Mouse (Mus musculus): ENCODE data around the gene Serpine1. TPM values are rescaled to one million over a fixed set of nuclear protein-coding genes. Genes with fewer than 3 reads are reported as not detected.

Gene Serpine1
- polyA plus RNA-seq, 1 experiment = 1.9 TPM

- DNase-seq (ENCODE audit: extremely low spot score in 1 of 2, low spot score in 1 of 2) = no peak
Observed at GRCm38 (mm10) chr5:137098418-137098817, 26.4 kb upstream of the Serpine1 start.

DNA sequence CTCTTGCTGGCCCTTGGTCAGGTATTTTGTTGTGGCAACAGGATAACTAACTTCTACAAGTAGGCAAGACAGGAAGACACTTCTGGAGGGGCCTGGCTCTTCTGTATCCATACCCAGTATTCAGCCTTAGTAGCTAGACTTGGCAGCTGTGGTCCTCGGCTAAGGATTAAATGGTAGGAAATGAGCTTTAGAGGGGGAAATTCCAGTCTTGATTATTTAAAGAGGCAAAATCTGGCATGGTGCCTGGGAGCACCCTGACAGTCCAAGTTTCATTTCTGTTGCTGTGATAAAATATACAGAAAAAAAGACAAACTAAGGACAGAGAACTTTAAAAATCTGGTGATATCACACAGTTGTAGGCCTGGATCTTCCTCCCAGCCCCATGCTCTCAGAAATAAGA lies 24.0 kb upstream of the Serpine1 start:
- DNase-seq (ENCODE audit: extremely low spot score in 1 of 2, low spot score in 1 of 2) = peak in 1 of 2 experiments; percentile 80

DNA sequence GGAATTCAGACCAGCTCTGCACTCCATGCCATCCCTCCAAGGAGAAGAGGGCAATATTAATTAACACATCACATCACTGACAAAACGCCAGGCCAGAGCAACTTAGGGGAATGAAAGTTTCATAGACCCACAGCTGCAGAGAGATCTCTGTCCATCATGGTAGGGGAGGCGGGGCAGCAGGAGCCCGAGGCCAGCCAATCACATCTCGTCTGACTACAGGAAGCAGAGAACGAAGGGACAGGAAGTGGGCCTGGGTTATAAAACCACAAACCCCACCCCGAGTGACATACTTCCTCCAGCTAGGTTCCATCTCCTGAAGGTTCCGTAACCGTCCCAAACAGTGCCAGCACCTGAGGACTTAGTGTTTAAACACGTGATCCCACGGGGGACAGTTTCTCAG lies 23.1 kb upstream of the Serpine1 start:
- no peak for DNase-seq (ENCODE audit: extremely low spot score in 1 of 2, low spot score in 1 of 2)

DNA sequence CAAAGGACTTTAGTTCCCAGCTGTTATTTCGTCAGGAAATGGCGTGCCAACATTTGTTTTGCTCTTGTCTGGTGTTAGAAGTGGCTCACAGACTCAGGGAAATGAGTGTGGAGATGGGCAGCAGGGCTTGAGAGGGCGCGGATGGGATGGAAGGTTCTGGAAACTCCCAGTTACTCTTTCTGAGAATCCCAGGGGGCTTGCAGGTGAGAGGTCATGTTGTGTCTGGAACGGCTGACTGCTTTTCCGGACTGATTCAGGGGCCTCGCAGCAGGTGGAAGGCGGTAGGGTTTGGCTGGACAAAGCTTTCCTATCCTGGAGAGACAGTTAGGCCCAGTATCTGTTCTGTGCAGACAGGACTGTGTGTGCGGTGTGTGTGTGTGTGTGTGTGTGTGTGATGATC lies 21.7 kb upstream of the Serpine1 start:
- no peak for DNase-seq (ENCODE audit: extremely low spot score in 1 of 2, low spot score in 1 of 2)

- no peak for DNase-seq (ENCODE audit: extremely low spot score in 1 of 2, low spot score in 1 of 2)
Observed at GRCm38 (mm10) chr5:137091560-137091959, 19.5 kb upstream of the Serpine1 start.

- no peak for DNase-seq (ENCODE audit: extremely low spot score in 1 of 2, low spot score in 1 of 2)
Observed at GRCm38 (mm10) chr5:137090870-137091269, 18.8 kb upstream of the Serpine1 start.

GRCm38 (mm10) chr5:137087410-137087809 lies 15.3 kb upstream of the Serpine1 start:
- DNase-seq (ENCODE audit: extremely low spot score in 1 of 2, low spot score in 1 of 2) = no peak

GRCm38 (mm10) chr5:137085731-137086130 lies 13.7 kb upstream of the Serpine1 start:
- DNase-seq (ENCODE audit: extremely low spot score in 1 of 2, low spot score in 1 of 2) = no peak

DNA sequence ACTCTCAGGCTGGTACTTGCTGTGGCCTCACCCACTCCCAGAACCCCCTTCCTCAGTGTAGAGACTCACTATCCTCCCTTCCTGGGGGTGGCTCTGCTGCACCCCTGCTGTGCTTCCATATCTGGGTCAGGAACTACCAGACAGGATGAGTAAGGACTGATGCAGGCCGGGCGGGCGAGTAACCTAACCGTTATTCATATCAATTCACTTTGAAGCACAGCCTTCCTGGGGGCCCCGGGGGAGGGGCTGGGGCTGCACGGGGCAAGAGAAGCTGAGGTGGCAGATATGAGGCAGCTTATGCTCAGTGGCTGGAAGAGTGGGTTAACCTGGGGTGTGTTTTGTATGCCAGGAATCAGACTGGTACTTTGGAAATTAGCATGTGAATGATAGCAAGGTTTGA lies 13.0 kb upstream of the Serpine1 start:
- no peak for DNase-seq (ENCODE audit: extremely low spot score in 1 of 2, low spot score in 1 of 2)

DNA sequence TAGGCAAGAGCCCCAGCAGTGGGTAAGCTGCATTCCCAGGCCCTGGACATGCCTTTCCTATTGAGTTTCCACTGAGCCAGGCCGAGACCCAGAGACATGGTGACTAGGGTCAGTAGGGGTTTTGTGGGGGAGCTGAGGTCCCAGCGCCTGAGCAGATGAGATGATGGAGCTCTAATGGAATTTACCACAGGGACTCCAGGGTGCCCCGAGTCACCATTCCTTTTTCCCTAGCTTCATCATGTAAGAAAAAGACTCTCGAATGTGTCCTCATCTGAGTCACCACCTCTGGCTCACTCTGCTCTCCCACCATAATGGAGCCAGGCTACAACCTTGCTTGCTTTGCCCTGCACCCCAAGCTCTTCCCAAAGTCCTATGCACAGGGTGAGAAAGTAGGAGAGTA lies 11.0 kb upstream of the Serpine1 start:
- DNase-seq (ENCODE audit: extremely low spot score in 1 of 2, low spot score in 1 of 2) = no peak

DNA sequence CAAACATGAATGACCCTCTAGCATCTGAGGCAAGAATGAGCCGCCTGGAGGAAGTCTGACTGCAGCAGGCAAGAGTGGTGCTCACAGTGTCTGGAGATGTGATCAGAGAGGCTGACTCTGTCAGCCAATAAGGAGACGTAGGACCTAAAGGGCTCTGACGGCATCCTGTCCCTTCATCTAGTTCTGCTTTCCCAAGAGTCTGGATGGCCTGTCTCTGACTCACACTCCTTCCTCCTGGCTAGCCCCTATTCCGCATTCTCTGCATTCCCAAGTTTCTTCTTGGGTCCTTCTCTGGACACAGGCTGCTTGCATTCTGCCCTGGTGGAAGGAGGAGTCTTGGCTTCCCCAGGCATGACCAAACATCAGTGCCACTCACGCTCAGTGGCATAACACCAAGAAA lies 7.8 kb upstream of the Serpine1 start:
- no peak for DNase-seq (ENCODE audit: extremely low spot score in 1 of 2, low spot score in 1 of 2)

- DNase-seq (ENCODE audit: extremely low spot score in 1 of 2, low spot score in 1 of 2) = no peak
Observed at GRCm38 (mm10) chr5:137078616-137079015, 6.5 kb upstream of the Serpine1 start.

DNA sequence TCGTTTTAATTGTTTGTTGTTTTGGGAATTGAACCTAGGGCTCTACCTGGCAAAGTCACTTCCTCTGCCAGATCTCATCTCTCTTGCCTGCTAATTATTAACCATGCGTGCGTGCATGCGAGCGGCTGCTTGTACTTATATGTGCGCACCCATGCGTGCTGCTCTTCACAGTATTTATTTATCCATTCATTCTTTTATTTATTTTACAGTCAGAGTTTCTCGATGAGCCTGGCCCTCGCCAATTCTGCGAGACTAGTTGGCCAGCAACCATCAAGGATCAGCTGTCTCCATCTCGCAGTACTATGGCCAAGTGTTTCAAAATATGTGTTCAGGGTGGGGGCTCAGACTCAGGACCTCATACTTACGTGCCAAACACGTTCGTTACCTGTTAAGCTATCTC lies 6.0 kb upstream of the Serpine1 start:
- DNase-seq (ENCODE audit: extremely low spot score in 1 of 2, low spot score in 1 of 2) = no peak

DNA sequence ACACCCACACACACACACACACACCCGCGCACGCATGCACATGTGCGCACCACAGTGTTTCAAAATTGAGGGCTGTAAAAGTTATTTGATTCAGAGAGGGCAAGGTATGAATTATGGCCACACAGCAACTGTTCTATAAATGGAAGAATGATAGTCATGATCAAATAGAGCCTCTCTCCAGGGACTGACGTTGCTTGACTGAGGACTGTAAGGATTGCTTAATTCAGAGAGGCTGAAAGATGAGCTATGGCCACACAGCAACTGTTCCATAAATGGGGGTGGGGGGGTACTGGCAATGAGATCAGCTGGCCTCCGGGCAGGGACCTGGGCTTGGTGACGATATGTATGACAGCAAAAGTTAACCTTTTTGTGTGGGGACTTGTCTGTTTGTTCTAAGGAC lies 5.1 kb upstream of the Serpine1 start:
- DNase-seq (ENCODE audit: extremely low spot score in 1 of 2, low spot score in 1 of 2) = no peak

DNA sequence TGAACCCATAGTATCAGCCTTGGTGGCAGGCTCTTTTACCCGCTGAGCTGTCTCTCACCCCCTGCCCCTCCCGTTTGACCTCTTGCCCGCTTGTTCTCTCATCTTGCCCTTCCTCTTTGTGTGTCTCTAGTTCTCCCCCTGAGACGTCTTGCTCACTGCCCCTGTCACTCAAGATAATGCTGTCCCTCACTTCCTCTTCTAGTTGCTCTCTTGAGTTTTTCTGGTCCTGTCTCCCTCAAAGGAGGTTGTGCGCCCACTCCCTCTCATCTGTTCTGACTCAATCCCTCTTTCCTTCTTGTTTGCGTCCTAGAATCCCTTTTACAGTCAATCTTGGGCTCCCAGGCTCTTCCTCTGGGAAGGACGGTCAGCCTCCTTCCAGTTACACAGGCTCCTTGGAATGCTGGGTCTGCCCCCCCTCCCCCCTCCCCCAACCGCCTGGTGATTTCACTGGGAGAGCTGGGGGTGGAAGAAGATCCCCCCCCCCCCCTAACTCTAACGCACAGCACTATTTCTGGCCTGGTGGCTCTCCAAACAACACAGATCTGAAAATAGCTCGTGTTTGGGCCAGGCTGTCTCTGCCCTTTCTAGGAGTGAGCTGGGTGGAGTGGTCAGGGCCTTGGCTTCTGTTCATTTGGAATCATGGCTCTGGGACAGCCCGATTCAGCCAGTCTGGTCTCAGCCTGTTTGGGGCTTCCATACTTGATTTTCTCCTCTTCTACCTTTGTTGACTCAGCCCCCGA lies 4.3 kb upstream of the Serpine1 start:
- no peak for DNase-seq (ENCODE audit: extremely low spot score in 1 of 2, low spot score in 1 of 2)

DNA sequence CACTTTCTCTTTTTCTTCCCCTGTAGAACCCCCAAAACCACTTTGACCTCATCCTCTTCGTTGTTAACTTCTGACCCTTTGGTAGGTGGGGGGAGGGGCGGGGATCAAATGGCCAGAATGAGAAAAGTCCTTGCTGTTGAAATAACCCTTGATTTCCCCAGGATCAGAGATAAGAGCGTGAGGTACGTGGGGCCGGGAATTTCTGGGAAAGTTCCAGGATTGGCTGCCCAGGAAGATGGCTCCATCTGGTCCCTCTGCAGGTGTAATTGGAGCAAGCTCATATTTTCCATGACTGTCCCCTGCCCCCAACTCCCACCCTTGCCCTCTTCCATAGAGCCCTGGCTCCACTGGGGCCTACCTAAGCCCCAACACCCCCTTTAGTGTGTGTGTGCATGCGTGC lies 3.7 kb upstream of the Serpine1 start:
- DNase-seq (ENCODE audit: extremely low spot score in 1 of 2, low spot score in 1 of 2) = no peak

- DNase-seq (ENCODE audit: extremely low spot score in 1 of 2, low spot score in 1 of 2) = no peak
Observed at GRCm38 (mm10) chr5:137074191-137074651, 2.2 kb upstream of the Serpine1 start.

DNA sequence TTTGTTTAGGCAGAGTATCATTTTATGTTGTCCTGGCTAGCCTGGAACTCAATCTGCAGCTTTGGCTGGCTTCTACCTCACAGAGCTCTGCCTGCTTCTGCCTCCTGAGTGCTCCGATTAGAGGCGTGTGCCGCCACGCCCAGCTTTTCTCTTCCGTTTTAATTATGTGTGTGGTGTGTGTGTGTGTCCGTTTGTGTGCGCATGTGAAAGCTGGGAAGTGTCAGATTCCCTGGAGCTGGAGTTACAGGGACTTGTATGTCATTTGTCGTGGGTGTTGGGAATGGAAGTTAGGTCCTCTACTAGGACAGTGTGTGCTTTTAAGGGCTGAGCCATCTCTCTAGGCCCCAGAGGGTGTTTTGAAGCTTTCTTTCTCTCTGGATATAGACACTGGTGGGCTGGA lies 1.1 kb upstream of the Serpine1 start:
- no peak for DNase-seq (ENCODE audit: extremely low spot score in 1 of 2, low spot score in 1 of 2)

DNA sequence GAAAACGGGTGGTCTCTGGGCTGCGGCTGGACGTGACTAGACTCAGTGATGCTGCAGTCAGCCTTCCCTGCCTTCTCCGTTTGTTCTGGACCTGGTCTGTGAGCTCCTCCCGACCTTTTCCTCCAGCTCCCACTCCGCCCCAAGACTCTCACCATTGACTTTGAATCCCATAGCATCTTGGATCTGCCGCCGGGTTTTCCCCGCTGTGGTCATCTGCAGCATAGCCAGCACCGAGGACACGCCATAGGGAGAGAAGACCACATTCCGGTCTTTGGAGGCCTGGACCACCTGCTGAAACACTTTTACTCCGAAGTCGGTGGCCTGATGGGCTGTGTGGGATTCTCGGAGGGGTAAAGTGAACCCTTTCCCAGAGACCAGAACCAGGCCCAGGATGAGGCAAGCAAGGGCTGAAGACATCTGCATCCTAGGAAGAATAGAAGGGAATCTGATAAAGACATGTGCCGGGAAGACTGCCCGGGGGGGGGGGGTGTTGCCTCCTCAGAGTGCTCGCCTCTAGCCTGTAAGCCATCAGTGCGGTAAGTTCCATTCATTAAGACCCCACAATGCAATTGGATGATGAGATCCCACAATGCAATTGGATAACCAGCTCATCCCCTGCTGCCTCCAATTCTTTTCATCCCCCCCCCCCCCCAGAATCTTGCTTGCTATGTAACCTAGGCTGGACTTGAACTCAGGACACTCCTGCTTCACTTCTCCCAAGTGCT lies 1.0 kb downstream of the Serpine1 start:
- DNase-seq (ENCODE audit: extremely low spot score in 1 of 2, low spot score in 1 of 2) = no peak

- no peak for DNase-seq (ENCODE audit: extremely low spot score in 1 of 2, low spot score in 1 of 2)
Observed at GRCm38 (mm10) chr5:137068711-137069110, 3.4 kb downstream of the Serpine1 start.

- DNase-seq (ENCODE audit: extremely low spot score in 1 of 2, low spot score in 1 of 2) = no peak
Observed at GRCm38 (mm10) chr5:137065923-137066322, 6.1 kb downstream of the Serpine1 start.

DNA sequence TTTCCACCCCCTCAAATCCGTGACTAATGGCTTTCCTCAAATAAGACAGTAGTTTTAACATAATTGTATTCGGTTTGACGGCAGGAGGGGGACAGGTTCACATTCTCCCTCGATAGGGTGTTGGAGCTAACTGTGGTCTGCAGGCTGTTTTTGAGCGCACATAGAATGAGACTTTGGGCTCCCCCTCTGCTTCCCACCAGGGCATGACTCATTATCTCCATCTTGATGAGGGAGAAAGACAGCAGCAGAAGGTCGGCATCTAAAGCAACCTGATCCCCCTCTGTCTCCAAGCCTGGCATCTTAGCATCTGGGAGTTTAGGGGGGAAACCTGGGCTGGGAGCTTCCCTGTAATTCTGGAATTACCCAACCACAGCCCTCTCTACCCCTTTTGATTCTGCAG lies 6.6 kb downstream of the Serpine1 start:
- DNase-seq (ENCODE audit: extremely low spot score in 1 of 2, low spot score in 1 of 2) = no peak

Data from frontal cortex, adult 2 months (tissue).